Mouse (Mus musculus): ENCODE data around the gene Rars. TPM values are rescaled to one million over a fixed set of nuclear protein-coding genes. Genes with fewer than 3 reads are reported as not detected.

Rars gene
- polyA plus RNA-seq, 1 experiment: 5.3 TPM

DNA sequence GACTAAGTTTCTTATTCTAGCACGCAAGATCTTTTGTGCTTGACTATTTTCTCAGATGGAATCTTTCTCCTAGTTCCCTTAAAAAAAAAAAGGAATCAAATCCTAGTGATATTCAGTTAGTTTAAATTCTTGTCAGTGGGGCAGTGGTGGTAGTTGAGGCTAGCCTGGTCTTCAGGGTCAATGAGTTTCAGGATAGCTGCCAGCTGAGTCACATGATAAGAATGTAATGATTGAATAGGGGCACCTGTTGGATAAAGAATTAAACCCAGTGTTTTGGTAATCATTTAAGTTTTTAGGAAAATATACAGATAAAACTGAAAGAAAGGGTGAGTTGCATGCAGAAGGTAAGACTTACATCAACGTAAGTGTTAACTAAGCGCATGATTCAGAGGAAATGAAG, 58.7 kb downstream of the Rars start:
- peaks cover 62% of the 10 kb centered on the region for H3K36me3 ChIP-seq (replicated peaks; ENCODE audit: low read length)
- TF ChIP-seq FLI1 (IDR thresholded peaks at IDR 0.05; ENCODE audit: low read length) (no peak), GATA1 (IDR thresholded peaks at IDR 0.05; ENCODE audit: borderline replicate concordance, low read length) (no peak)
- H3K4me1 ChIP-seq: peaks cover 24% of the 10 kb centered on the region
- no peaks in the 10 kb centered on the region for H3K9me3 ChIP-seq
- H3K4me3 ChIP-seq (replicated peaks): no peak overlapping the region
- no peaks in the 10 kb centered on the region for H3K27me3 ChIP-seq (replicated peaks)

DNA sequence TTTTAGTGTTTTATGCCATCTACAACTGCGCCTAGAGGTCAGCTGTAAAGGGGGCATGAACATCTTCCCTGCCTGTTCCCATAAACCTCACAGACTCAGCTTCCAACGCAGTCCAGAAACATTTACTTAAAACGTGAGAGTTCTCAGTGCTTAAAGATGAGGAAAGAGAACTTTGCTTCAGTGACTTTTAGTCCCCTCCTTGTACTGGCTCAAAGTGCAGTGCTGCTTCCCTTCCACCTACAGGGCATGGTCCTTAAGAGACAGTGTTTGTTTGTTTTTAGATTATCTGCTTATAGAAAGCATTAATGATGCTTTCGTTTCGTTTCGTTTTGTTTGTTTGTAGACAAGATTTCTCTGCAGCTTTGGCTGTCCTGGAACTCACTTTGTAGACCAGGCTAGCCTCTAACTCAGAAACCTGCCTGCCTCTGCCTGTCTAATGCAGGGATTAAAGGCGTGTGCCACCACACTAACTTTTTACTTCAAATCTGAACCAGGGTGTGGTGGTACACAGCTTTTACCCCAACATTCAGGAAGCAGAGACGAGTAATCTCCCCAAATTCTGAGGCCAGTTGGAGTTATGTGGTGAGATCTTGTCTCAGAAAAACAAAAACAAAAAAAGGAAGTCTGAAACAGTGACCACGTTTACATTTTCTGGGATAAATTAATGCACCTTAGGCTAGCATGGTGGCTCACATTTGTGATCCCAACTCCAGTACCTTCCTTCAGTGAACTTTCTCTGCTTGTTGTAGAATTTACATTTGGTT, 63.4 kb downstream of the Rars start:
- TF ChIP-seq GATA1 (IDR thresholded peaks at IDR 0.05; ENCODE audit: borderline replicate concordance, low read length): no peak
- TF ChIP-seq FLI1 (IDR thresholded peaks at IDR 0.05; ENCODE audit: low read length): no peak
- H3K4me1 ChIP-seq: peaks cover 49% of the 10 kb centered on the region
- H3K4me3 ChIP-seq (replicated peaks): peak overlapping the region; percentile 94
- no peaks in the 10 kb centered on the region for H3K9me3 ChIP-seq
- peaks cover under 1% of the 10 kb centered on the region for H3K27me3 ChIP-seq (replicated peaks)
- peaks cover 17% of the 10 kb centered on the region for H3K36me3 ChIP-seq (replicated peaks; ENCODE audit: low read length)

DNA sequence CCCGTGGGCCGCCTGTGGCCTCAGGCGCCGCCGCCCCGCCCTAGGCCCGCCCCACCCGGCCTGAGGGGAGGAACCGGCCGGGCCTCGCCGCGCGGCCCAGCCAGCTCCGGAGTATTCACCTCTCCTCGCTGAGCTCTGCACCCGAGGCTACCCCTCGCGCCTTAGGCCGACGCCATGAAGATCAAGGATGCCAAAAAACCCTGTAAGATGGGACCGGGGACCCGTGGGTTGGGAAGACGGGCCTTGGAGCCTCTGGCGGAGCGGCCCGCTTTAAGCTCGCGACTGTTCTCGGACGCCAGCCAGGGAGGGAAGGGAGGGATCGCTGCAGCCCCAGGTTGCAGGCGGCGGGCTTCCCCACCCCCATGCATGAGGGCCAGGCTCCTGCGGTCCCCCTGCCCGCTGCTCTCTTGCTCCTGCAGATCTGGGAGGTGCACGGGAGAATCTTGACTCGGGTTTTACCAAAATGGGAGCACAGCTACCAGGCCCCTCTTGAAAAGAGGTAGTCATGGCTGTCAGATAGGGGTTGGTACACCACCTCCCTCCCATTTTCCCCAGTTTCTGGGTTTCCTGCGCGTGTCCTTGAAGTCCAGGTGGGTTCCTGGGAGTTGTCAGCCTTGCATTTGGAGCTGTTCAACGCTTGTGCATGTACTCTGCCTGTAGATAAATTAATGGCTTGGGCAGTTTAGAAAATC, 64.4 kb downstream of the Rars start:
- no peaks in the 10 kb centered on the region for H3K9me3 ChIP-seq
- H3K27me3 ChIP-seq (replicated peaks): peaks cover 3% of the 10 kb centered on the region
- no peak for TF ChIP-seq GATA1 (IDR thresholded peaks at IDR 0.05; ENCODE audit: borderline replicate concordance, low read length)
- TF ChIP-seq FLI1 (IDR thresholded peaks at IDR 0.05; ENCODE audit: low read length): no peak
- H3K4me3 ChIP-seq (replicated peaks): peak overlapping the region; percentile 94
- peaks cover 51% of the 10 kb centered on the region for H3K4me1 ChIP-seq
- H3K36me3 ChIP-seq (replicated peaks; ENCODE audit: low read length): peaks cover 9% of the 10 kb centered on the region

DNA sequence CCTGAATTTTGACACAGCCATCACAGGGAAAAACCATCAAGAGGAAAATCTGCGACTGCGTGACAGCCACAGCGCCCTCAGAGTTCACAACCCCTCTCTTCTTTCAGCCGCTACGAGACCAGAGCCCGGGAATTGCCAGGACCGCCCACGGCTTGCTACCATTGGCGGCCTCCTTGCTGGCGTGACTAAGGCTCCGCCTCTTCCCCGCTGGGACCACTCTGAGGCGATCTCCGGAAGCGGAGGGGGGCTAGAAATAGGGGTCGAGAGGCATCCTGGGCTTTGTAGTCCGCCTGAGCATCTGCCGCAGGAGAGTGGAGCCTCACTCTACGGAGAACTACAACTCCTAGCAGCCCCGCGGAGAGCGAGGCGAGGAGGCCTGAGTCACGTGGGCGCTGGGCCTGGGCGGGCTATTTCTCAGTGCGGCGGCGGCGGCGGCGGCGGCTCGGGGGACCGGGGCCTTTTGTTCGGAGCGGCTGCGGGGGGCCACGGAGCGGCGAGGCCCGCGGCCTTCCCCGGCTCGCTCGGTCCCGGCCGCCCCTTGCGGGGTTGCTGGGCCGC, 65.0 kb downstream of the Rars start, which contains the start of gene Pank3:
Gene Pank3 (plus strand): TSS at position 297 of the 558 bp plus-strand sequence.
- no peak for TF ChIP-seq GATA1 (IDR thresholded peaks at IDR 0.05; ENCODE audit: borderline replicate concordance, low read length)
- TF ChIP-seq FLI1 (IDR thresholded peaks at IDR 0.05; ENCODE audit: low read length): no peak
- H3K27me3 ChIP-seq (replicated peaks): peaks cover 3% of the 10 kb centered on the region
- peak within 1 kb of the TSS; percentile 94 for H3K4me3 ChIP-seq (replicated peaks)
- H3K36me3 ChIP-seq (replicated peaks; ENCODE audit: low read length): peaks cover 9% of the 10 kb centered on the region
- H3K9me3 ChIP-seq: no peaks in the 10 kb centered on the region
- peaks cover 51% of the 10 kb centered on the region for H3K4me1 ChIP-seq

DNA sequence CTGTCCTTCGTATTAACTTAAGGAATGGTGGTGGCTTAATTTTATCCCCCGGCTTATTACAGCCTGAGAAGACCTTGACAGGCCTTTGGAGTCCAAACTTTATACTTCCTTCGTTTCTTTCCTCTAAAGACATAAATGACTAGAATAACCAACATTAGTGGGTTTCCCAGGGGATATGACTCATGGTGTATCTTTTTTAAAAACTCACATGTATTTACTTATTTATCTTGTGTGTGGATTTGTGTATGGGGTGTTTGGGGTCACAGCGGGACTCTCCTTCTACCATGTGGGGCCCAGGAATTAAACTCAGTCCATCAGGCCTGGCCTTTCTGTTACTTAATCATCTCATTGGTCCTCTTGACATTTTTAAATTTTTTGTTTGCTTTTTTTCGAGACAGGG, 67.5 kb downstream of the Rars start:
- Histone ChIP-seq H3K9me3 (no peaks in the 10 kb centered on the region), H3K4me1 (peaks cover 39% of the 10 kb centered on the region), H3K4me3 (replicated peaks) (no peak overlapping the region), H3K27me3 (replicated peaks) (peaks cover 8% of the 10 kb centered on the region), H3K36me3 (replicated peaks; ENCODE audit: low read length) (no peaks in the 10 kb centered on the region)
- TF ChIP-seq GATA1 (IDR thresholded peaks at IDR 0.05; ENCODE audit: borderline replicate concordance, low read length): no peak
- no peak for TF ChIP-seq FLI1 (IDR thresholded peaks at IDR 0.05; ENCODE audit: low read length)

DNA sequence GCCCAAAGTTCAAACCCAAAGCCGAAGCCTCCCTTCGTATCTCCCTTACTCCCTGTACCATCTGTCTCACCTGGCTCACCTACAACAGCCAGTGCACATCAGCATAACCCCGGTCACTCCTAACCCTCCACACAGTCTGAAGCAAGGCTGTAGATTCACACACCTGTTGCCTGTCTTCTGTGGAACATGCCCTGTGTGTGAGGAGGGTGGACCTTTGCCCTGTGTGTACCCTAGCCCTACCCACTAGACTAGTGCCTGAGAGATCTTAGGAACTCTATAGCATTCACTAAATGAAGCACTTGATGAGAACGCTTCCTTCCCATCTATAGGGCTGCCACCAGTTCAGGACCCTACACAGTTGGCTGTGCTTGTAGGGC, 73.7 kb downstream of the Rars start:
- no peaks in the 10 kb centered on the region for H3K4me1 ChIP-seq
- H3K36me3 ChIP-seq (replicated peaks; ENCODE audit: low read length): no peaks in the 10 kb centered on the region
- peaks cover 21% of the 10 kb centered on the region for H3K27me3 ChIP-seq (replicated peaks)
- H3K4me3 ChIP-seq (replicated peaks): no peak overlapping the region
- TF ChIP-seq FLI1 (IDR thresholded peaks at IDR 0.05; ENCODE audit: low read length) (no peak), GATA1 (IDR thresholded peaks at IDR 0.05; ENCODE audit: borderline replicate concordance, low read length) (no peak)
- H3K9me3 ChIP-seq: no peaks in the 10 kb centered on the region

DNA sequence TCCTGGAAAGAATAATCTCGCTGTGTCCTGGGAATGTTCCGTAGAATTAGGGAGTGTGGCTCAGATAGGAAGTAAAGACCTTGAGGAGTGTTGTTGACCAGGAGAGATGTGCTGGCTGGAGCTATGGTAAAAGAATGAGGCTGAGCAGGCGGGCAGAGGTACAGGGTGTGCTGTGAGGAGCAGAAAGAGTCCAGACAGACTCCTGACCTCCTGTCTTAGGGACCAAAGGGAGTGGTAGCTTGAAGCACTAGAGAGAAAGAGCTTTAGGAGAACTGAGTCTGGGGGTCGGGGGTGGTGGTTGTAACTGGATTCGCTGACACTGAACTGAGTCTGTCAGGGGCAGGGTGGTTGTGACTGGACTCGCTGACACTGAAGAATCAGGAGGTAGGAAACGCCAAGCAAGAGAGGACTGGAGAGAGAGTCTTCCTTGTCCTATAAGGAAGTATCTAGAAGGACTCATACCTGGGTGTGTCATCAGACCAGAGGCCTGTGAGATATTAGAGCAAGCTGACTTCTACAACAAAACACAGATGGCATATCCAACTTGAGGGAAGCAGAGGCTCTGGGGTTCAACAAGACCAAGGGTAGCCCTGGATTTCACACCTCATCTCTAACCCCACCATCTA, 74.2 kb downstream of the Rars start:
- Histone ChIP-seq H3K27me3 (replicated peaks) (peaks cover 23% of the 10 kb centered on the region), H3K36me3 (replicated peaks; ENCODE audit: low read length) (no peaks in the 10 kb centered on the region), H3K4me1 (no peaks in the 10 kb centered on the region), H3K9me3 (no peaks in the 10 kb centered on the region), H3K4me3 (replicated peaks) (no peak overlapping the region)
- no peak for TF ChIP-seq GATA1 (IDR thresholded peaks at IDR 0.05; ENCODE audit: borderline replicate concordance, low read length)
- TF ChIP-seq FLI1 (IDR thresholded peaks at IDR 0.05; ENCODE audit: low read length): no peak

Other genes with a start within 250 kb of the Rars start
- gene Pank3, start 65.0 kb downstream of the Rars start, polyA plus RNA-seq (2012; ENCODE audit: insufficient read depth, low replicate concordance): 0.65 and 0.67 TPM in 2 replicates
- gene Fbll1, start 35.6 kb downstream of the Rars start, polyA plus RNA-seq (2012; ENCODE audit: insufficient read depth, low replicate concordance): not detected in 2 replicates
- not detected in 2 replicates for gene Wwc1, start 146.0 kb upstream of the Rars start, polyA plus RNA-seq (2012; ENCODE audit: insufficient read depth, low replicate concordance)